Mouse (Mus musculus) spleen, adult 18-20 months (tissue): ENCODE measurements around the gene Rnf130.

Source experiments
- DNase-seq, 2 experiments: peaks; one replicate each; pipeline ENCODE4 v3.0.0; 2022; ENCODE audit warnings: mixed read lengths in 2 of 2

The Rnf130 gene

GRCm38 (mm10) chr11:50025721-50026520, 775 bp downstream of the Rnf130 start:
- DNase-seq = no peak

- DNase-seq = no peak
These were observed 1.5 kb downstream of the Rnf130 start for GRCm38 (mm10) chr11:50026521-50027090.

GRCm38 (mm10) chr11:50028416-50028815, 3.3 kb downstream of the Rnf130 start:
- no peak for DNase-seq

- DNase-seq = no peak
These were observed 9.0 kb downstream of the Rnf130 start for GRCm38 (mm10) chr11:50034155-50034554.

GRCm38 (mm10) chr11:50035726-50036125, 10.6 kb downstream of the Rnf130 start:
- no peak for DNase-seq

- no peak for DNase-seq
These were observed 11.8 kb downstream of the Rnf130 start for GRCm38 (mm10) chr11:50036781-50037460.

GRCm38 (mm10) chr11:50038757-50039156, 13.6 kb downstream of the Rnf130 start:
- no peak for DNase-seq

GRCm38 (mm10) chr11:50041148-50041547, 16.0 kb downstream of the Rnf130 start:
- DNase-seq = no peak

GRCm38 (mm10) chr11:50042345-50042997, 17.3 kb downstream of the Rnf130 start:
- DNase-seq = no peak

- no peak for DNase-seq
These were observed 19.3 kb downstream of the Rnf130 start for GRCm38 (mm10) chr11:50044454-50044853.

- no peak for DNase-seq
These were observed 22.5 kb downstream of the Rnf130 start for GRCm38 (mm10) chr11:50047610-50048009.

- DNase-seq = no peak
These were observed 23.0 kb downstream of the Rnf130 start for GRCm38 (mm10) chr11:50048115-50048514.

- no peak for DNase-seq
These were observed 25.2 kb downstream of the Rnf130 start for GRCm38 (mm10) chr11:50050392-50050791.

- no peak for DNase-seq
These were observed 32.6 kb downstream of the Rnf130 start for GRCm38 (mm10) chr11:50057713-50058112.

- DNase-seq = no peak
These were observed 33.1 kb downstream of the Rnf130 start for GRCm38 (mm10) chr11:50058277-50058676.

- DNase-seq = no peak
These were observed 33.9 kb downstream of the Rnf130 start for GRCm38 (mm10) chr11:50059045-50059444.

GRCm38 (mm10) chr11:50062116-50062515, 37.0 kb downstream of the Rnf130 start:
- DNase-seq = no peak

GRCm38 (mm10) chr11:50066088-50066487, 40.9 kb downstream of the Rnf130 start:
- DNase-seq = no peak

GRCm38 (mm10) chr11:50073830-50074229, 48.7 kb downstream of the Rnf130 start:
- no peak for DNase-seq

- no peak for DNase-seq
These were observed 51.6 kb downstream of the Rnf130 start for GRCm38 (mm10) chr11:50076756-50077155.

GRCm38 (mm10) chr11:50081365-50082190, 56.4 kb downstream of the Rnf130 start:
- no peak for DNase-seq

GRCm38 (mm10) chr11:50086211-50086610, 61.1 kb downstream of the Rnf130 start:
- DNase-seq = no peak
